Mouse (Mus musculus) embryo, embryonic 11 days (tissue): ENCODE data around the gene Mks1.
"Not testable (repeated sequence)": the region's sequence is repeated elsewhere in the genome, so short reads cannot be mapped to it uniquely, and the experiment has no call there.

ENCODE experiments used
- DNase-seq: peaks from one replicate; pipeline ENCODE4 v3.0.0-alpha.2; 2015

The Mks1 gene

DNA sequence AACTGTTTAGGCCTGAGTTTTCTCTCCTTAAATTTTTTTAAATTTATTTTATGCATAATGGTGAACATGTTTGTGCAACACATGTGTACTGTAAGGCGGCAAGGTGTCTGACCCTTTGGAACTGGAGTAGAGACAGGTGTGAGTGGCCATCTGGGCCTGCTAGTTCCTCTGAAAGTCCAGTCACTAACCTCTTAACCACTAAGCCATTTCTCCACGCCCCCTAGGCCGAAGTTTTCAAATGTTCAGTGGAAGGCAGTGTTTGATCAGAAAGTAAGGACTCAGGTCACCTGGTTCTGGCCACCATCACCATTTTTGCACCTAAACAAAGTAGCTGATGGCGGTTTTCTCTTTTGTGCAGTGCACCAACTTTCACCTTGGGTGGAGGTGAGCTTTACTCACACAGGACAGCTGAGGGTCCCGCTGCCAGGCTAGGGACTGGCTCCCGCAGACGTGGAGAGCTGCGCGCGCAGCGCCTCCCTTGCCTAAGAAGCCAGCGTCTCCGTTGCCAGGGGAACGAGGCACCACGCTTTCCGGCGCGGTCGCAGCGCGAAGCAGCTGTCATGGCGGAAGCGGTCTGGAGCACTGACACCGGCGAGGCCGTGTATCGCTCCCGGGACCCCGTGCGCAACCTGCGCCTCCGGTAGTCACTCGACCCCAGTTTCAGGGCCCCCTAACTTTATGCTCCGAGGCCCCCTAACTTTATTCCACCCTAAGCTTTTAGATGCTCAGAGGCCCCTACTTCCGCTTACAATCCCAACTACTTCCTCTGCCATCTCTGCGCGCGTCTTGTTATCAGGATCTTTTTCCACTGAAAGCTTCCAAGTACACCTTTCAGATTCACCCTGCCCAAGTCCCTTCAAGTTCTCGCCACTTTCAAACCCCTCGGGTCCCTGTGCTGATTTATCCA, at the start of gene Mks1:
Gene Mks1 (plus strand): TSS at position 526 of the 907 bp plus-strand sequence.
- DNase-seq: peak; percentile 100

GRCm38 (mm10) chr11:87805448-87805847, 47.6 kb upstream of the Mks1 start:
- peak; percentile 35 for DNase-seq

GRCm38 (mm10) chr11:87807433-87807832, 45.6 kb upstream of the Mks1 start:
- DNase-seq: no peak

DNA sequence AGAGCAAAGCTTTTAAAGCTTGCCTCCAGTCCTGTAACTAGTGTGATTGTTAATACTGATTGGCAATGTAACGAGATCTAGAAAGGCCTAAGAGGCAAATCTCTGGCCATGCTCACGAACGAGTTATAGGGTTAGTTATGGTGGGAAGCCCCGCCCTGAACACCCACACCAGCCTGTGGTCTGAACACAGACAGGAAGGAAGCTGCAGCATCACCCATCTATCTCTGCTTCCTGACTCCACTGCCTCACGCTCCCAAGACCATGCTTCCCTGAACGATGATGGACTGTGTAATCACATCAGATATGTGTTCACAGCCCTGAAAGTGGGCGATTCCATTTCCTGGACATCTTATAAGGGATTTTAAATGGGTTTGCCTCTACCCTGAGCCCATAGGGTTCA, 44.8 kb upstream of the Mks1 start:
- no peak for DNase-seq

GRCm38 (mm10) chr11:87811396-87811795, 41.6 kb upstream of the Mks1 start:
- no peak for DNase-seq

DNA sequence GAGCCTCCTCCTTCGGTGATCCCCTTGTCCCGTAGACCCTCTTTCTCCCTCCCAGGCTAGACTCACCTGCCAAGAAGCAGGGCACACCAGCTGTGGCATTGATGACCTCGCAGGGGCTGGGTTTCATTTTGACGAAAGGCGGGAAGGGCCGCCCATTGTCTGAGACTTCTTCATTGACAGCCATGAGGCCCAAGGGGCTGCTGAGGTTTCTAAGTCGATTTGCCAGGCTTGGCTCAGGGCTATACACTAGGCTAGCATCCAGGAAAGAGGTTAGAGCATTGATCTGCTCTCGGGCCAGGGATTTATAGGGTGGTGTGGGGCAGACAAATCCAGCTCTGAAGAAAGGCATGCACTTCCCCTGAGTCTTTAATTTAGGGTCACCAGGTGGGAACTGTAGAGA, 38.2 kb upstream of the Mks1 start:
- DNase-seq: no peak

DNA sequence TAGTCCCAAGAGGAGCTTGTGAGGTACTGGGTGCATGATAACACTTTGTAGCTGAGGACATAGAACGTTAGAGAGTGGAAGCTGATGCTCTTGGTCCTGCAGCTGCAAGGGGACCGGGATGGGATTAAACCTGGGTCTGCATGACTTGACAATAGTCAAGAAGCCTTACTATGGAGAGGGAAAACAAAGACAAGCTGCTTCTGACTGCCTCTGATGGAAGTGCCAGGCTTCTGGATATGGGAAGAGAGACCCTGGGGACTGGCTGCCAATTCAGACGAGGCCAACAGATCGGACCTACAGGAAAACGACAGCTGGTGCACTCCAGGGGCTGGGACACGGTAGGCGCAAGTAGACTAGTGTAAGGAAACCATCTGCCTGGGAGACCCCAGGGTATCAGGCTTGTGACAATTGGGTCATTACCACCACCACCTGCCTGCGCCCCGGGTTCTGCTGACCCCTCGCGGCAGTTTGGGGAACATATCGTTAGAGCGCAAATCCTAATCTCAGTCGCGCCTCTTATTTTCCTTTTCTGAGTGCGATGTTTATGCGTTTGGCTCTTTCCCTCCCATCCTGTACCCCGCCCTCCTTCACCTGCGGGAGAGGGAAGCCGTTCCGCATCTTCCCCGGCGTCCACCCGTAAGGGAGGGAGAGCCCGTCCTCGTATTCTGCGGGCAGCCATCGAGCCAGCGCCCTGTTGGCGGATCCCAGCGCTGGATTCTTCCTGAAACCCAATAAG, 36.1 kb upstream of the Mks1 start:
- peak; percentile 70 for DNase-seq

- no peak for DNase-seq
Observed at GRCm38 (mm10) chr11:87817443-87817773, 35.6 kb upstream of the Mks1 start.

GRCm38 (mm10) chr11:87821502-87821901, 31.5 kb upstream of the Mks1 start:
- no peak for DNase-seq

DNA sequence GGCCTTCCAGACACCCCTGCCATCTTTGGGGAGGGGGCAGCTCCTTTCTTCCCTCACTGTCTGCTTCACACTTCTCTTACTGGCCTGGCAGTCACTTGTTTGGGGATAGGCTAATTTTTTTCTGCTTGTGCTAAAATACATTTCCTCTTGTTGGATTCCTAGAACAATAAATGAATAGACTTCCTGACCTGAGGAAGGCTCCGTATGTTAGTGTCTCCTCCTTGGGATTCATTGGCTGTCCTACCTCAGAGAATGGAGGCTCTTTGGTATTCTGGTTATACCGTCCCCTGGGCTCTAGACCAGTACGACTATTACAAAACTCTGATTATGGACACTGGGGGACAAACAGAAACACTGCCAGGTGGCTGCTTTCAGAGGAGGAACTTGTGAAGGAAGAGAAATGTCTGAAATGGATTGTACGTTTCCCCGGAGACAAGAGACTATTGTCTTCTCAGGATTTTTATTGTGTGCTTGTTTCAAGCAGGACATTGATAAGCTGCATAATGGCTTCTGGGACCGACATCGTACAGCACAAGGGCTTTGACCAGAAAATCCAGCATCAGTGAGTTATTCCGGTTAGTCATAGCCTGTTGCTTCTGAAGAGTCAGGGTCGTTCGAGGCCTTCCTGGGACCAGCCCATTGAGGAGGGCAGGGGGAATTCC, 24.6 kb upstream of the Mks1 start, which contains the start of gene Lpo:
Gene Lpo (minus strand): TSS at position 51 of the 662 bp plus-strand sequence.
- peak; percentile 31 for DNase-seq

- DNase-seq: no peak
Observed at GRCm38 (mm10) chr11:87840676-87841075, 12.3 kb upstream of the Mks1 start.

DNA sequence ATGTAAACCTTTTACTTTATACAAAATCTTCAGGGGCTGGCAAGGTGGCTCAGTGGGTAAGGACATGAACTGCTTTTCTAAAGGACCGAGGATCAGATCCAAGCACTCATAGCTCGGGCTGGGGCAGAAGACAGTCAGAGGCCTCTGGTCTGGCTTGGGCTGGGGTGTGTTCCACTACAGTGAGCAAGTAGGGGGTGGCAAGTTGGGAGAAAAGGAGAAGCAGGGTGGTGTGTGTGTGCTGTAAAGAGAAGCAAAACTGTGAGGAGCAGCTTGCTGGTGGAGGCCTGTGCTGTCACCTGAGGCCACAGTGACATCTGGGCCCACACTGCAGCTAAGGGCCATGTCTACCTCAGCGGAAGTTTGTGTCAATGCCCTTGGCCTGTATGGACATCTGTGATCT, 11.6 kb upstream of the Mks1 start:
- DNase-seq: no peak

DNA sequence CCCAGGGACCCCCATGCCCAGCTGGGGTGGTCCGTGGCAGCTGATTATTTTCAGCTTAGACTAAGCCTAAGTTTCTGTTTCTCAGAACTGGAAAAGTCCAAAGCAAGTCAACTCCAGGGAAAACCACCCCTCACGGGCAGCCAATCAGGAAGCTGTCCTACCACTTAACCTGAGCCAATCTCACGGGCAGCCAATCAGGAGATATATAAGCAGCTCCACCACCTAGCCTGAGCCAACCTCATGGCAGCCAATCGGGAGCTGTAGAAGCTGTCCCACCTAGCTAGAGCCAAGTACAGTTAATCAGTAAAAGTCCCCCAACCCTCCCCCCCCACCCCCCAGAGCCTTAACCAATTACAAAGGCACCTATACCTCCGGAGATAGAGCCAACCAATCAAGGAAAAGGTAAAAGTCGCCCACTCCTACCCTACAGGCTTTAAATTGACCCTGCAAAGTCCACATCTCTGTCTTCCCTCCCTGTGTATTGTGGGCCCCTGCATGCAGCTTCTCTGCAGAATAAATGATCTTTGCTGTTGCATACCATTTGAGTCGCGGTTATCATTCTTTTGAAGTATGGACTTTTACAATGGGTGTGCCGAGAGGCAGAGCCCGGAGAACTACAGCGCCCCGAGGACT, 5.9 kb upstream of the Mks1 start:
- no peak for DNase-seq

DNA sequence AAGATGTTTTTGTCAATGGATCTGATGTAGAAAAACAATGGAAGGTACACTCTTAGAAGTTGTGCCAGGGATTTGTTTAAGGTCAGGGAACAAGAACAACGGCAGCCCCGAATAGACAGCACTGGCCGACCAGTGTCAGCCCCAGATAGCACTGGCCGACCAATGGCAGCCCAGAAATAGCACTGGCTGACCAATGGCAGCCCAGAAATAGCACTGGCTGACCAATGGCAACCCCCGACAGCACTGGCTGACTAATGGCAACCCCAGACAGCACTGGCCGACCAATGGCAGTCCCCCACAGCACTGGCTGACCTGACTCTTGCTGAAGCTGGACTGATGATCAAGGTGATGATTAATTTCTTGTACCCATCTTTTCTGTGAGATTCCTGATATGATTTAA, 5.1 kb upstream of the Mks1 start:
- peak; percentile 16 for DNase-seq

GRCm38 (mm10) chr11:87853597-87853954, 561 bp downstream of the Mks1 start:
- peak; percentile 26 for DNase-seq

DNA sequence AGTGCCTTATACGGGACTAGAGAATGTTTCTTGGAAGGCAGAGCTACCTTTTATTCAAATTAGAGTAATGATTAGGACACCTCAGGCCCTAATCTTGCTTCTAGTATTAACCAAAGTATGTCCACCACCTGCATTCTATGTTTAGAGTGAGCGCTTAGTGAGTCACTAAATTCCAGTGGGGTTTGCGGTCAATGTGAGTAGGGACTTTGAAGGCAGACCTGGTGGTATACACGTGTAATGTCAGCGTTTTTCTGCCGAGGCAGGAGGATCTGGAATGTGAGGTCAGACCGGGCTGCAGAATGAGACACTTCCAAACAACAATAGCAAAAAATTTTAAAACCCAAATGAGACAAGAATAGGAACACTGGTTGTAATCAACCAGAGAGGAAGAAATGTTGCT, 1.5 kb downstream of the Mks1 start:
- DNase-seq: no peak

GRCm38 (mm10) chr11:87859273-87859672, 6.3 kb downstream of the Mks1 start:
- DNase-seq: no peak

DNA sequence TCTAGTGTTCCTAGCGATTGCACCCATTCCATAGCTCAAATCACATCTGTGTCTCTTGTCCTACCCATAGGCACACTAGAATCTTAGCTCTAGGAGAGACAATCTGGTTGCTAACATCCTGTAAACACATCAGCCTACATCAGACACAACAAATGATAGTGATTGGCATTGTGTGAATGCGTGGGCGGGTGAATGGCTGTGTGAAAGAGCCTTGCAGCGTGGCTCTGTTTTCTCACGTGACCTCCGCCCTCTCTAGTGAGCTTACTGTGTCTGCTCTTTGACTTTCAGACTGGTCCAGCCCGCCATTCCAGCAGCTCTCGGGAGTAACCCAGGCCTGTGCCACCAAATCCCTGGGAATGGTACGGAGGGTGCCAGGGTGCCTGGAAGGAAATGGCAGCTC, 7.4 kb downstream of the Mks1 start:
- no peak for DNase-seq

- DNase-seq: no peak
Observed at GRCm38 (mm10) chr11:87862805-87863204, 9.8 kb downstream of the Mks1 start.

DNA sequence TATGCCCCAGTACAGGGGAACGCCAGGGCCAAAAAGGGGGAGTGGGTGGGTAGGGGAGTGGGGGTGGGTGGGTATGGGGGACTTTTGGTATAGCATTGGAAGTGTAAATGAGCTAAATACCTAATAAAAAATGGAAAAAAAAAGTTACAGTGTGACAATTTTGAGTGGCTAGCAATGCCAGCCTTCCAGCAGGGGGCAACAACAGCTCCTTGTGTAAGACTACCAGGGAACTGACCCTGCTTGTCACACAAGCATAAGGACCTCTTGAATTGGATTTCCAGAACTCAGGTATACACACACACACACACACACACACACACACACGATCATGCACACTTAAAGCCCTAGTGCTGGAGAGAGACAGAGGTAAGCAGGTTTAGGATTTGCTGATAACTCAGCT, 13.9 kb downstream of the Mks1 start:
- DNase-seq: not testable (repeated sequence)

DNA sequence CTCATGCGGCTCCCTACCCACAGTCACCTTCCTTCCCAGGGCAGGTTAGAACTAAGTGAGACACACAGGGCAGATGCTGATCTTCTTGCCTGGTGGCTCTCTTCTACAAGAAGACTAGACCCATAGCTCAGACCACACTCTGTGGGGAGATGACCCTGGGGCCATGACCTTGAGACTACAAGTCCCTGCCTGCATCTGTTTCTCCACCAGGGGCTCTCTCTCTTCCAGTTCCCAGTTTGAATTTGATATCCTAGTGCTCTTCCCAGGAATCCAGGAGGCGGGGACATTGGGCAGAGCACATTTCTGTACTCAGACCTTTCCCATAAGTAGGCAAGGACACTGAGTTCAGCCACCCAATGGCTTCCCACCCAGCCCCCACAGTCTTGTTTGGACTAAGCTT, 17.1 kb downstream of the Mks1 start:
- DNase-seq: peak; percentile 7

DNA sequence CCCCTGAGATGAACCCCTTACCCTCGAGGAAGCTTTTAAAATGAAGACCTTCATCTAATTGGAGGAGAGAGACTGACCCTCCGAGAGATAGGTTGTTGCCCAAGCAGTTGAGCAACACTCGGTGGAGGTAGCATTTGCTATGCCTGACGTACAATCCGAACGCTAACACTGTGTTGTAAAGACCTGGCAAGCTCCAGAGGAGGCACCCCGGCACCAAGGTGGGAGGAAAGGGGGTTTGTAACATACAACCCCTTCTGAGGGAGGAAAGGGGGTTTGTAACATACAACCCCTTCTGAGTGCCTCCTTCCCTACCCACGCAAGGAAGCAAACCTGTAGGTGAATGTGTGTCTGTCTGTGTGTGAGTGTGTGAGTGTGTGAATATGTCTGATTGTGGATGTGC, 18.8 kb downstream of the Mks1 start:
- no peak for DNase-seq

DNA sequence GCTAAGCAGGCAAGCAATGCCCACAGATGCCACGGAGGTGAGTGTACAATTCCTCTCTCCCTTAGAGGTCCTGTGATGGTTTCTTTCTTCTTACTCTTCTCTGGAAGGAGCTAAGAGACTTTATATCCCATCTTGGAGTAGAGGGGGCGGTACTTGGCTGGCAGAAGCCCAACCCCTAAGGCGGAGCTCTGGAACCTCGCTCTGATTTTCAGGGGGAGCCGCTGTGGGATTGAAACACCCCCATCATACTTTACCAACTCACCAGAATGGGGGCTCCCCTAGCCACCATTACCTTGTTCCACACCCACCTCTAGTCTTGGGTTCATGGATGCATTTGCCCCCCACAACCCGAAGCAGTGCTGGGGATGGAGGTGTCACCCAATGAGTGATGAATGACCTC, 22.4 kb downstream of the Mks1 start, which contains the start of gene Epx:
Gene Epx (minus strand): TSS at position 101 of the 400 bp plus-strand sequence.
- DNase-seq: no peak
